Mouse (Mus musculus) G1E (cell line): ENCODE data around the gene St6galnac3. TPM values are rescaled to one million over a fixed set of nuclear protein-coding genes. Genes with fewer than 3 reads are reported as not detected.

ENCODE experiments used
- ATAC-seq: 2 replicates; pipeline ENCODE4 v1.8.0; 2016; ENCODE audit warnings: mild to moderate bottlenecking; ENCODE audit not compliant: insufficient number of reproducible peaks, poor library complexity, low FRiP score, severe bottlenecking; ENCODE audit errors: extremely low read depth
- DNase-seq: peaks from one replicate; pipeline ENCODE4 v3.0.0; 2012; ENCODE audit warnings: low spot score
- H3K27me3 ChIP-seq: 2 replicates; pipeline ENCODE4 v1.6.1; 2012; ENCODE audit warnings: mild to moderate bottlenecking, low read length, inconsistent platforms; ENCODE audit not compliant: insufficient read depth
- H3K36me3 ChIP-seq: replicated peaks from 2 replicates; pipeline ENCODE3; 2012; ENCODE audit warnings: mild to moderate bottlenecking, inconsistent platforms
- H3K4me1 ChIP-seq: 2 replicates; pipeline ENCODE4 v1.6.1; 2012; ENCODE audit warnings: low read depth, low read length, inconsistent platforms, mixed read lengths; ENCODE audit not compliant: insufficient read depth
- H3K4me3 ChIP-seq: 2 replicates; pipeline ENCODE4 v1.5.1; 2012; ENCODE audit warnings: low read depth, mild to moderate bottlenecking, inconsistent platforms, low read length, moderate library complexity, mixed read lengths
- H3K9me3 ChIP-seq: replicated peaks from 2 replicates; pipeline ENCODE4 v1.6.1; 2012; ENCODE audit warnings: inconsistent platforms
- CTCF ChIP-seq: IDR thresholded peaks from 2 replicates; pipeline ENCODE4 v1.5.1; 2012; ENCODE audit warnings: low read depth, low read length, inconsistent platforms, mixed read lengths
- GATA1 ChIP-seq: IDR thresholded peaks from 2 replicates; pipeline ENCODE4 v1.6.1; 2012; ENCODE audit warnings: borderline replicate concordance, low read length, inconsistent platforms, mixed read lengths
- GATA2 ChIP-seq: IDR thresholded peaks from 2 replicates; pipeline ENCODE4 v1.6.1; 2012; ENCODE audit warnings: low read depth, low read length, inconsistent platforms, borderline replicate concordance
- POLR2AphosphoS5 ChIP-seq: IDR thresholded peaks from 2 replicates; pipeline ENCODE4 v1.6.1; 2012; ENCODE audit warnings: low read depth, low read length, inconsistent platforms; ENCODE audit not compliant: insufficient replicate concordance
- TAL1 ChIP-seq: conservative IDR thresholded peaks from 2 replicates; pipeline ENCODE4 v1.6.1; 2012; ENCODE audit warnings: low read depth, low read length, inconsistent platforms, mixed read lengths
- polyA plus RNA-seq: library from polyadenylated mRNA; stranded (reverse); fragments of >175 nt; gene quantifications from 2 replicates; pipeline ENCODE4 v1.2.3, GENCODE M21; 2012
- total RNA-seq, 2 experiments: library from RNA; stranded (forward) in 1 of 2; stranded (reverse) in 1 of 2; fragments of 200-1000 nt in 1 of 2; fragments of >200 nt in 1 of 2; fragmentation: Nextera tagmentation in 1 of 2; gene quantifications; 2 replicates each; pipeline ENCODE4 v1.2.3; 2014 to 2017

St6galnac3 gene
- total and polyA plus RNA-seq, 3 experiments: 1.3 to 62.8 (median 45.7) TPM

GRCm38 (mm10) chr3:153260225-153260933 lies 464.6 kb downstream of the St6galnac3 start:
- DNase-seq (no peak), ATAC-seq (no peak)
- no peak for TF ChIP-seq GATA2
- no peak for TF ChIP-seq TAL1
- no peak for TF ChIP-seq GATA1
- no peak for TF ChIP-seq POLR2AphosphoS5
- TF ChIP-seq CTCF: no peak
- no peaks in the 10 kb centered on the region for H3K27me3 ChIP-seq
- no peaks in the 10 kb centered on the region for H3K9me3 ChIP-seq
- peaks cover 5% of the 10 kb centered on the region for H3K36me3 ChIP-seq
- H3K4me1 ChIP-seq: no peaks in the 10 kb centered on the region
- H3K4me3 ChIP-seq: no peak overlapping the region

GRCm38 (mm10) chr3:153255910-153256309 lies 469.1 kb downstream of the St6galnac3 start:
- Histone ChIP-seq H3K4me3 (no peak overlapping the region), H3K36me3 (peaks cover 9% of the 10 kb centered on the region), H3K27me3 (no peaks in the 10 kb centered on the region), H3K4me1 (peaks cover 2% of the 10 kb centered on the region; the same call in 1 of the 2 replicates), H3K9me3 (no peaks in the 10 kb centered on the region)
- no peak for TF ChIP-seq GATA1
- TF ChIP-seq GATA2: no peak
- TF ChIP-seq TAL1: no peak
- TF ChIP-seq POLR2AphosphoS5: no peak
- no peak for TF ChIP-seq CTCF
- DNase-seq (no peak), ATAC-seq (no peak)

GRCm38 (mm10) chr3:153251653-153252052 lies 473.3 kb downstream of the St6galnac3 start:
- H3K4me1 ChIP-seq: peaks cover 2% of the 10 kb centered on the region; the same call in 1 of the 2 replicates

GRCm38 (mm10) chr3:153250598-153251257 lies 474.2 kb downstream of the St6galnac3 start:
- peak; percentile 76 for ATAC-seq
- DNase-seq: peak; percentile 57
- peaks cover 6% of the 10 kb centered on the region for H3K36me3 ChIP-seq
- no peak overlapping the region for H3K4me3 ChIP-seq
- peaks cover 2% of the 10 kb centered on the region; the same call in 1 of the 2 replicates for H3K4me1 ChIP-seq
- H3K9me3 ChIP-seq: no peaks in the 10 kb centered on the region
- no peaks in the 10 kb centered on the region for H3K27me3 ChIP-seq
- TF ChIP-seq TAL1 (no peak), GATA2 (no peak), POLR2AphosphoS5 (no peak), CTCF (peak; percentile 88)

More at GRCm38 (mm10) chr3:153251653-153252052, 473.3 kb downstream of the St6galnac3 start:
- Histone ChIP-seq H3K9me3 (no peaks in the 10 kb centered on the region), H3K27me3 (no peaks in the 10 kb centered on the region), H3K4me3 (no peak overlapping the region), H3K36me3 (peaks cover 8% of the 10 kb centered on the region)
- TF ChIP-seq GATA2 (no peak), POLR2AphosphoS5 (no peak), TAL1 (no peak), CTCF (no peak), GATA1 (no peak)
- DNase-seq: no peak
- no peak for ATAC-seq

- no peak for TF ChIP-seq TAL1
- no peak for TF ChIP-seq GATA2
- no peak for TF ChIP-seq CTCF
- no peak for TF ChIP-seq POLR2AphosphoS5
- no peak for TF ChIP-seq GATA1
- H3K9me3 ChIP-seq: no peaks in the 10 kb centered on the region
- H3K4me3 ChIP-seq: no peak overlapping the region
- no peak for DNase-seq
- peaks cover 2% of the 10 kb centered on the region; the same call in 1 of the 2 replicates for H3K4me1 ChIP-seq
- ATAC-seq: no peak
- peaks cover 15% of the 10 kb centered on the region for H3K36me3 ChIP-seq
- no peaks in the 10 kb centered on the region for H3K27me3 ChIP-seq
These were observed 476.1 kb downstream of the St6galnac3 start for GRCm38 (mm10) chr3:153248866-153249265.

GRCm38 (mm10) chr3:153248029-153248428 lies 476.9 kb downstream of the St6galnac3 start:
- H3K4me1 ChIP-seq: peaks cover 5% of the 10 kb centered on the region
- ATAC-seq (no peak), DNase-seq (no peak)
- no peak overlapping the region for H3K4me3 ChIP-seq
- H3K9me3 ChIP-seq: no peaks in the 10 kb centered on the region
- peaks cover 18% of the 10 kb centered on the region for H3K36me3 ChIP-seq
- no peak for TF ChIP-seq GATA1
- 0 out of 2 replicates have a peak, but pooled peaks have one; percentile 13 for TF ChIP-seq CTCF
- no peak for TF ChIP-seq TAL1
- no peak for TF ChIP-seq POLR2AphosphoS5
- TF ChIP-seq GATA2: no peak
- H3K27me3 ChIP-seq: no peaks in the 10 kb centered on the region
